Mouse (Mus musculus) forebrain, embryonic 14.5 days (tissue): Measurements from ENCODE around the gene Rpl7a. TPM values are rescaled to one million over a fixed set of nuclear protein-coding genes. Genes with fewer than 3 reads are reported as not detected.
"Not testable (repeated sequence)": the region's sequence is repeated elsewhere in the genome, so short reads cannot be mapped to it uniquely, and the experiment has no call there.

Experiments used
- ATAC-seq: fragments of 200-750 bp; cut with Nextera tagmentation; 2 replicates; pipeline ENCODE4 v1.8.0; 2017; ENCODE audit warnings: mild to moderate bottlenecking, moderate library complexity
- DNase-seq: peaks from one replicate; pipeline ENCODE4 v3.0.0-alpha.2; 2015; ENCODE audit warnings: low spot score
- H3K27ac ChIP-seq: fragments of 300-500 bp; sonication (generic); 2 replicates; pipeline ENCODE4 v1.5.1; 2014; ENCODE audit warnings: low read depth, mild to moderate bottlenecking, control low read depth, low read length, moderate library complexity
- H3K27me3 ChIP-seq: fragments of 300-500 bp; sonication (generic); replicated peaks from 2 replicates; pipeline ENCODE4 v1.6.1; 2014; ENCODE audit warnings: low read length, control low read depth, mixed read lengths; ENCODE audit not compliant: control insufficient read depth, insufficient read depth
- H3K36me3 ChIP-seq: fragments of 300-500 bp; sonication (generic); 2 replicates; pipeline ENCODE4 v1.6.1; 2014; ENCODE audit warnings: low read length, control low read depth; ENCODE audit not compliant: control insufficient read depth, insufficient read depth
- H3K4me1 ChIP-seq: fragments of 300-500 bp; sonication (generic); 2 replicates; pipeline ENCODE4 v1.6.1; 2014; ENCODE audit warnings: antibody characterized with exemption, low read length, control low read depth; ENCODE audit not compliant: control insufficient read depth, insufficient read depth
- H3K4me2 ChIP-seq: fragments of 300-500 bp; sonication (generic); 2 replicates; pipeline ENCODE4 v1.6.1; 2014; ENCODE audit warnings: mild to moderate bottlenecking, control low read depth, low read length
- H3K4me3 ChIP-seq: fragments of 300-500 bp; sonication (generic); 2 replicates; pipeline ENCODE4 v1.5.1; 2014; ENCODE audit warnings: low read depth, low read length, control low read depth
- H3K9ac ChIP-seq: fragments of 300-500 bp; sonication (generic); 2 replicates; pipeline ENCODE4 v1.6.1; 2014; ENCODE audit warnings: mild to moderate bottlenecking, low read length, control low read depth, moderate library complexity
- H3K9me3 ChIP-seq: fragments of 300-500 bp; sonication (generic); replicated peaks from 2 replicates; pipeline ENCODE4 v1.6.1; 2016; ENCODE audit warnings: low read length, control low read depth, mixed read lengths; ENCODE audit not compliant: control insufficient read depth
- WGBS: fragments of 180-500 bp; shearing (Covaris S2); extraction: QIAGEN DNeasy Blood & Tissue Kit; methylation state at CpG from one replicate; pipeline ENCODE4 v1.1.7; 2014; 5-methylcytosine and 5-hydroxymethylcytosine counted together
- polyA plus RNA-seq: library from polyadenylated mRNA; unstranded; fragments of >200 nt; fragmentation: Nextera tagmentation; extraction: Ambion mirVana; gene quantifications from 2 replicates; pipeline ENCODE4 v1.2.1, GENCODE M21; 2014

Gene Rpl7a
- polyA plus RNA-seq = 626 and 738 TPM in 2 replicates

- H3K4me1 ChIP-seq = peaks cover 18% of the 10 kb centered on the region
Observed at GRCm38 (mm10) chr2:26910124-26910993, at the start of gene Rpl7a, which contains the start of gene Med22. TSS of gene Rpl7a (plus strand) at chr2:26910764. TSS of gene Med22 (minus strand) at chr2:26910677.

GRCm38 (mm10) chr2:26862856-26863255 is 47.7 kb upstream of the Rpl7a start:
- no peak for DNase-seq
- 80% methylated on average over 3 of the region's 3 CpGs for WGBS
- no peaks in the 10 kb centered on the region for H3K9me3 ChIP-seq
- no peak overlapping the region for H3K9ac ChIP-seq
- H3K4me2 ChIP-seq = no peak overlapping the region
- H3K36me3 ChIP-seq = no peaks in the 10 kb centered on the region
- H3K4me1 ChIP-seq = no peaks in the 10 kb centered on the region
- H3K27me3 ChIP-seq = no peaks in the 10 kb centered on the region
- H3K4me3 ChIP-seq = no peak overlapping the region
- no peak for ATAC-seq
- no peak overlapping the region for H3K27ac ChIP-seq

More at GRCm38 (mm10) chr2:26910124-26910993, at the start of gene Rpl7a, which contains the start of gene Med22:
- H3K4me3 ChIP-seq = peak within 1 kb of the TSS; percentile 75
- H3K9me3 ChIP-seq = no peaks in the 10 kb centered on the region
- no peaks in the 10 kb centered on the region for H3K27me3 ChIP-seq
- DNase-seq = peak; percentile 99
- H3K4me2 ChIP-seq = peak within 1 kb of the TSS; percentile 99
- WGBS = under 1% methylated on average over 68 of the region's 74 CpGs
- H3K9ac ChIP-seq = peak within 1 kb of the TSS; percentile 93
- ATAC-seq = peak; percentile 95
- peaks cover 69% of the 10 kb centered on the region for H3K36me3 ChIP-seq
- peak within 1 kb of the TSS; percentile 92 for H3K27ac ChIP-seq

- Histone ChIP-seq H3K9ac (no peak within 1 kb of the TSS), H3K9me3 (no peaks in the 10 kb centered on the region), H3K4me2 (no peak within 1 kb of the TSS), H3K36me3 (no peaks in the 10 kb centered on the region), H3K4me1 (no peaks in the 10 kb centered on the region), H3K27ac (no peak within 1 kb of the TSS), H3K4me3 (no peak within 1 kb of the TSS), H3K27me3 (no peaks in the 10 kb centered on the region)
- DNase-seq (no peak), ATAC-seq (no peak)
- 69% methylated on average over 3 of the region's 3 CpGs for WGBS
Observed at GRCm38 (mm10) chr2:26864879-26865278, 45.7 kb upstream of the Rpl7a start, which contains the start of gene Abo. TSS of gene Abo (minus strand) at chr2:26864979.

GRCm38 (mm10) chr2:26870666-26871065 is 39.9 kb upstream of the Rpl7a start:
- no peaks in the 10 kb centered on the region for H3K9me3 ChIP-seq
- 75% methylated on average over 6 of the region's 6 CpGs for whole genome bisulfite sequencing
- no peak overlapping the region for H3K4me2 ChIP-seq
- no peak overlapping the region for H3K9ac ChIP-seq
- H3K4me3 ChIP-seq = no peak overlapping the region
- no peak for DNase-seq
- H3K27ac ChIP-seq = no peak overlapping the region
- no peaks in the 10 kb centered on the region for H3K27me3 ChIP-seq
- no peaks in the 10 kb centered on the region for H3K4me1 ChIP-seq
- no peak for ATAC-seq
- no peaks in the 10 kb centered on the region for H3K36me3 ChIP-seq

- Histone ChIP-seq H3K9ac (no peak overlapping the region), H3K27me3 (no peaks in the 10 kb centered on the region), H3K4me2 (no peak overlapping the region), H3K27ac (no peak overlapping the region), H3K4me1 (no peaks in the 10 kb centered on the region), H3K4me3 (no peak overlapping the region), H3K36me3 (no peaks in the 10 kb centered on the region), H3K9me3 (no peaks in the 10 kb centered on the region)
- DNase-seq = no peak
- no peak for ATAC-seq
Observed at GRCm38 (mm10) chr2:26878571-26878970, 32.0 kb upstream of the Rpl7a start.

- DNase-seq, H3K27ac ChIP-seq, H3K9me3 ChIP-seq, H3K4me1 ChIP-seq, H3K27me3 ChIP-seq, H3K4me3 ChIP-seq, H3K9ac ChIP-seq, H3K4me2 ChIP-seq, ATAC-seq: not testable (repeated sequence)
- 76% methylated on average over 2 of the region's 2 CpGs for WGBS
- H3K36me3 ChIP-seq = peaks cover 18% of the 10 kb centered on the region
Observed at GRCm38 (mm10) chr2:26885541-26885940, 25.0 kb upstream of the Rpl7a start.

GRCm38 (mm10) chr2:26886170-26886569 is 24.4 kb upstream of the Rpl7a start:
- H3K36me3 ChIP-seq = peaks cover 24% of the 10 kb centered on the region
- H3K9me3 ChIP-seq, H3K4me2 ChIP-seq, H3K9ac ChIP-seq, DNase-seq, H3K27me3 ChIP-seq, H3K4me1 ChIP-seq, H3K27ac ChIP-seq, ATAC-seq, H3K4me3 ChIP-seq: not testable (repeated sequence)
- WGBS = 49% methylated on average over 4 of the region's 4 CpGs

- peaks cover 83% of the 10 kb centered on the region for H3K36me3 ChIP-seq
- H3K4me1 ChIP-seq = no peaks in the 10 kb centered on the region
- H3K9ac ChIP-seq = no peak overlapping the region
- 88% methylated on average over 4 of the region's 4 CpGs for WGBS
- H3K27ac ChIP-seq = no peak overlapping the region
- H3K27me3 ChIP-seq = no peaks in the 10 kb centered on the region
- H3K9me3 ChIP-seq = no peaks in the 10 kb centered on the region
- no peak overlapping the region for H3K4me2 ChIP-seq
- ATAC-seq (no peak), DNase-seq (no peak)
- no peak overlapping the region for H3K4me3 ChIP-seq
Observed at GRCm38 (mm10) chr2:26895898-26896297, 14.7 kb upstream of the Rpl7a start.

- no peak for ATAC-seq
- Histone ChIP-seq H3K4me1 (peaks cover 14% of the 10 kb centered on the region), H3K4me2 (no peak overlapping the region), H3K27me3 (no peaks in the 10 kb centered on the region), H3K9ac (no peak overlapping the region), H3K9me3 (no peaks in the 10 kb centered on the region), H3K4me3 (no peak overlapping the region), H3K36me3 (peaks cover 57% of the 10 kb centered on the region), H3K27ac (no peak overlapping the region)
- WGBS = 78% methylated on average over 1 of the region's 1 CpGs
- no peak for DNase-seq
Observed at GRCm38 (mm10) chr2:26900731-26901130, 9.8 kb upstream of the Rpl7a start.
